Mouse (Mus musculus): ENCODE data around the gene Pomgnt1.

- TF ChIP-seq CTCF (IDR thresholded peaks at IDR 0.05; ENCODE audit: low read depth, low read length) (no peak), TAL1 (conservative IDR thresholded peaks at IDR 0.05; ENCODE audit: low read depth, low read length) (no peak), GATA1 (IDR thresholded peaks at IDR 0.05; ENCODE audit: borderline replicate concordance, low read length) (no peak)
Measured at GRCm38 (mm10) chr4:116167404-116167803, 43.8 kb downstream of the Pomgnt1 start, which contains the start of gene Tspan1.

Measured in G1E (cell line).